Mouse (Mus musculus) embryonic facial prominence, embryonic 15.5 days (tissue): Measurements from ENCODE around the gene Insl6. TPM values are rescaled to one million over a fixed set of nuclear protein-coding genes. Genes with fewer than 3 reads are reported as not detected.
A peak's percentile ranks its signal among the peaks of the same experiment; 100 is the strongest.

Experiments
- ATAC-seq: fragments of 200-750 bp; cut with Nextera tagmentation; 2 replicates; pipeline ENCODE4 v1.8.0; 2017; ENCODE audit warnings: low read depth, moderate TSS enrichment; ENCODE audit not compliant: insufficient number of reproducible peaks, low FRiP score, low TSS enrichment
- H3K27ac ChIP-seq: fragments of 300-500 bp; sonication (generic); replicated peaks from 2 replicates; pipeline ENCODE4 v1.5.1; 2015; ENCODE audit warnings: mild to moderate bottlenecking, inconsistent platforms
- H3K27me3 ChIP-seq: fragments of 300-500 bp; sonication (generic); 2 replicates; pipeline ENCODE4 v1.6.1; 2015; ENCODE audit warnings: inconsistent platforms
- H3K36me3 ChIP-seq: fragments of 300-500 bp; sonication (generic); 2 replicates; pipeline ENCODE4 v1.6.1; 2015; ENCODE audit warnings: mild to moderate bottlenecking, inconsistent platforms
- H3K4me1 ChIP-seq: fragments of 300-500 bp; sonication (generic); 2 replicates; pipeline ENCODE4 v1.6.1; 2015; ENCODE audit warnings: inconsistent platforms
- H3K4me2 ChIP-seq: fragments of 300-500 bp; sonication (generic); replicated peaks from 2 replicates; pipeline ENCODE4 v1.6.1; 2015; ENCODE audit warnings: mild to moderate bottlenecking, inconsistent platforms
- H3K4me3 ChIP-seq: fragments of 300-500 bp; sonication (generic); replicated peaks from 2 replicates; pipeline ENCODE4 v1.5.1; 2015; ENCODE audit warnings: mild to moderate bottlenecking, inconsistent platforms
- H3K9ac ChIP-seq: fragments of 300-500 bp; sonication (generic); 2 replicates; pipeline ENCODE4 v1.6.1; 2015; ENCODE audit warnings: inconsistent platforms
- H3K9me3 ChIP-seq: fragments of 300-500 bp; sonication (generic); replicated peaks from 2 replicates; pipeline ENCODE4 v1.6.1; 2016; ENCODE audit warnings: inconsistent platforms
- WGBS: fragments of 180-500 bp; shearing (Covaris S2); methylation state at CpG from one replicate; pipeline ENCODE4 v1.1.7; 2015; 5-methylcytosine and 5-hydroxymethylcytosine counted together
- polyA plus RNA-seq: library from polyadenylated mRNA; unstranded; fragments of >200 nt; fragmentation: Nextera tagmentation; extraction: Ambion mirVana; gene quantifications from 2 replicates; pipeline ENCODE4 v1.2.1, GENCODE M21; 2015

Gene Insl6
- polyA plus RNA-seq, 1 experiment from 2014 or later, result 9.9 TPM

- WGBS, result 3% methylated on average over 20 of the region's 20 CpGs
These were observed 30.0 kb upstream of the Insl6 start for GRCm38 (mm10) chr19:29354895-29355877.

GRCm38 (mm10) chr19:29350991-29351390, 25.8 kb upstream of the Insl6 start:
- no peak overlapping the region for H3K27ac ChIP-seq
- no peak overlapping the region for H3K4me2 ChIP-seq
- H3K36me3 ChIP-seq, result 0 out of 2 replicates have a peak, but pooled peaks cover 7% of the 10 kb centered on the region
- no peaks in the 10 kb centered on the region for H3K9me3 ChIP-seq
- no peaks in the 10 kb centered on the region for H3K27me3 ChIP-seq
- 54% methylated on average over 5 of the region's 5 CpGs for WGBS
- no peak overlapping the region for H3K9ac ChIP-seq
- no peak overlapping the region for H3K4me3 ChIP-seq
- ATAC-seq, result no peak
- peaks cover 4% of the 10 kb centered on the region; the same call in 1 of the 2 replicates for H3K4me1 ChIP-seq

More at GRCm38 (mm10) chr19:29354895-29355877, 30.0 kb upstream of the Insl6 start:
- H3K36me3 ChIP-seq, result 0 out of 2 replicates have a peak, but pooled peaks cover 14% of the 10 kb centered on the region
- no peak overlapping the region for H3K9ac ChIP-seq
- no peaks in the 10 kb centered on the region for H3K9me3 ChIP-seq
- no peaks in the 10 kb centered on the region for H3K27me3 ChIP-seq
- H3K4me2 ChIP-seq, result peak overlapping the region; percentile 70
- ATAC-seq, result peak; percentile 51; the same call in 1 of the 2 replicates
- peak overlapping the region; percentile 55; the same call in 1 of the 2 replicates for H3K27ac ChIP-seq
- peak overlapping the region; percentile 36 for H3K4me3 ChIP-seq
- peaks cover 6% of the 10 kb centered on the region; the same call in 1 of the 2 replicates for H3K4me1 ChIP-seq

- H3K36me3 ChIP-seq, result 0 out of 2 replicates have a peak, but pooled peaks cover under 1% of the 10 kb centered on the region
- 70% methylated on average over 6 of the region's 6 CpGs for WGBS
- no peak overlapping the region for H3K27ac ChIP-seq
- no peak overlapping the region for H3K4me3 ChIP-seq
- no peaks in the 10 kb centered on the region for H3K4me1 ChIP-seq
- H3K9me3 ChIP-seq, result no peaks in the 10 kb centered on the region
- ATAC-seq, result no peak
- no peaks in the 10 kb centered on the region for H3K27me3 ChIP-seq
- H3K9ac ChIP-seq, result no peak overlapping the region
- no peak overlapping the region for H3K4me2 ChIP-seq
These were observed 20.5 kb upstream of the Insl6 start for GRCm38 (mm10) chr19:29345636-29346035.

GRCm38 (mm10) chr19:29344868-29345267, 19.7 kb upstream of the Insl6 start:
- H3K9me3 ChIP-seq, result no peaks in the 10 kb centered on the region
- no peaks in the 10 kb centered on the region for H3K36me3 ChIP-seq
- H3K27ac ChIP-seq, result no peak overlapping the region
- no peak for ATAC-seq
- H3K27me3 ChIP-seq, result no peaks in the 10 kb centered on the region
- no peak overlapping the region for H3K4me2 ChIP-seq
- no peaks in the 10 kb centered on the region for H3K4me1 ChIP-seq
- H3K9ac ChIP-seq, result no peak overlapping the region
- no peak overlapping the region for H3K4me3 ChIP-seq

- 85% methylated on average over 6 of the region's 6 CpGs for whole genome bisulfite sequencing
- H3K4me2 ChIP-seq, result no peak overlapping the region
- no peak overlapping the region for H3K4me3 ChIP-seq
- no peak overlapping the region for H3K9ac ChIP-seq
- ATAC-seq, result no peak
- H3K9me3 ChIP-seq, result no peaks in the 10 kb centered on the region
- H3K27me3 ChIP-seq, result no peaks in the 10 kb centered on the region
- no peaks in the 10 kb centered on the region for H3K36me3 ChIP-seq
- no peak overlapping the region for H3K27ac ChIP-seq
- no peaks in the 10 kb centered on the region for H3K4me1 ChIP-seq
These were observed 17.1 kb upstream of the Insl6 start for GRCm38 (mm10) chr19:29342281-29342680.

GRCm38 (mm10) chr19:29341029-29341428, 15.9 kb upstream of the Insl6 start:
- WGBS, result 59% methylated on average over 4 of the region's 4 CpGs

GRCm38 (mm10) chr19:29336624-29337023, 11.5 kb upstream of the Insl6 start:
- no peak overlapping the region for H3K9ac ChIP-seq
- no peaks in the 10 kb centered on the region for H3K9me3 ChIP-seq
- peaks cover 9% of the 10 kb centered on the region for H3K4me1 ChIP-seq
- no peaks in the 10 kb centered on the region for H3K36me3 ChIP-seq
- H3K27me3 ChIP-seq, result no peaks in the 10 kb centered on the region
- 89% methylated on average over 2 of the region's 2 CpGs for WGBS
- H3K4me3 ChIP-seq, result no peak overlapping the region
- ATAC-seq, result no peak
- no peak overlapping the region for H3K27ac ChIP-seq
- H3K4me2 ChIP-seq, result no peak overlapping the region

More at GRCm38 (mm10) chr19:29341029-29341428, 15.9 kb upstream of the Insl6 start:
- Histone ChIP-seq H3K4me2 (no peak overlapping the region), H3K27me3 (no peaks in the 10 kb centered on the region), H3K27ac (no peak overlapping the region), H3K9me3 (no peaks in the 10 kb centered on the region), H3K9ac (no peak overlapping the region), H3K36me3 (no peaks in the 10 kb centered on the region), H3K4me3 (no peak overlapping the region), H3K4me1 (no peaks in the 10 kb centered on the region)
- ATAC-seq, result no peak

- Histone ChIP-seq H3K27me3 (no peaks in the 10 kb centered on the region), H3K9ac (peak within 1 kb of the TSS; percentile 28; the same call in 1 of the 2 replicates), H3K36me3 (no peaks in the 10 kb centered on the region), H3K4me2 (peak within 1 kb of the TSS; percentile 84), H3K4me3 (peak within 1 kb of the TSS; percentile 42), H3K27ac (no peak within 1 kb of the TSS), H3K9me3 (no peaks in the 10 kb centered on the region), H3K4me1 (peaks cover 9% of the 10 kb centered on the region)
- WGBS, result 2% methylated on average over 23 of the region's 23 CpGs
- ATAC-seq, result no peak; the same call in 1 of the 2 replicates
These were observed 9.1 kb upstream of the Insl6 start, which contains the start of gene Rln1 for GRCm38 (mm10) chr19:29334068-29334745. TSS of gene Rln1 (minus strand) at chr19:29334670.

GRCm38 (mm10) chr19:29326822-29327552, 1.8 kb upstream of the Insl6 start:
- Histone ChIP-seq H3K27me3 (no peaks in the 10 kb centered on the region), H3K4me3 (no peak overlapping the region), H3K9ac (no peak overlapping the region), H3K36me3 (no peaks in the 10 kb centered on the region), H3K27ac (no peak overlapping the region), H3K4me1 (peaks cover 9% of the 10 kb centered on the region; the same call in 1 of the 2 replicates), H3K9me3 (no peaks in the 10 kb centered on the region), H3K4me2 (no peak overlapping the region)
- no peak for ATAC-seq
- WGBS, result 80% methylated on average over 13 of the region's 13 CpGs

GRCm38 (mm10) chr19:29326396-29326795, 1.2 kb upstream of the Insl6 start:
- H3K9me3 ChIP-seq, result no peaks in the 10 kb centered on the region

More at GRCm38 (mm10) chr19:29326396-29326795, 1.2 kb upstream of the Insl6 start:
- H3K4me3 ChIP-seq, result no peak overlapping the region
- no peak overlapping the region for H3K9ac ChIP-seq
- H3K4me1 ChIP-seq, result peaks cover 9% of the 10 kb centered on the region; the same call in 1 of the 2 replicates
- WGBS, result 76% methylated on average over 4 of the region's 4 CpGs
- ATAC-seq, result no peak
- no peaks in the 10 kb centered on the region for H3K27me3 ChIP-seq
- H3K4me2 ChIP-seq, result no peak overlapping the region
- H3K27ac ChIP-seq, result no peak overlapping the region
- no peaks in the 10 kb centered on the region for H3K36me3 ChIP-seq
